Mouse (Mus musculus) brain, embryonic 14.5 days (tissue): ENCODE results near the gene Rapgef3.

Experiments used
- CTCF ChIP-seq: fragments of 200-500 bp; IDR thresholded peaks from 2 replicates; pipeline ENCODE4 v1.5.1; 2012; ENCODE audit warnings: inconsistent platforms, mild to moderate bottlenecking, moderate library complexity, borderline replicate concordance; ENCODE audit not compliant: insufficient read depth, insufficient read length; ENCODE audit errors: extremely low read depth
- POLR2A ChIP-seq: fragments of 200-500 bp; IDR thresholded peaks from 2 replicates; pipeline ENCODE4 v1.6.1; 2012; ENCODE audit warnings: mild to moderate bottlenecking, inconsistent platforms, borderline replicate concordance; ENCODE audit not compliant: poor library complexity, insufficient read depth, insufficient read length, severe bottlenecking; ENCODE audit errors: extremely low read depth

GRCm38 (mm10) chr15:97789761-97790505 lies 22.2 kb upstream of the Rapgef3 start:
- TF ChIP-seq POLR2A, result no peak
- peak; percentile 86 for TF ChIP-seq CTCF
